Mouse (Mus musculus) midbrain, embryonic 15.5 days (tissue): ENCODE results near the gene Irx5. TPM values are rescaled to one million over a fixed set of nuclear protein-coding genes. Genes with fewer than 3 reads are reported as not detected.

Experiments
- ATAC-seq: fragments of 200-750 bp; cut with Nextera tagmentation; replicated peaks from 2 replicates; pipeline ENCODE4 v1.8.0; 2017; ENCODE audit warnings: moderate TSS enrichment
- H3K27ac ChIP-seq: fragments of 300-500 bp; sonication (generic); 2 replicates; pipeline ENCODE4 v1.5.1; 2015; ENCODE audit warnings: mild to moderate bottlenecking, inconsistent platforms
- H3K27me3 ChIP-seq: fragments of 300-500 bp; sonication (generic); replicated peaks from 2 replicates; pipeline ENCODE4 v1.6.1; 2015; ENCODE audit warnings: inconsistent platforms
- H3K36me3 ChIP-seq: fragments of 300-500 bp; sonication (generic); replicated peaks from 2 replicates; pipeline ENCODE4 v1.6.1; 2015; ENCODE audit warnings: inconsistent platforms
- H3K4me1 ChIP-seq: fragments of 300-500 bp; sonication (generic); 2 replicates; pipeline ENCODE4 v1.6.1; 2015; ENCODE audit warnings: inconsistent platforms
- H3K4me2 ChIP-seq: fragments of 300-500 bp; sonication (generic); 2 replicates; pipeline ENCODE4 v1.6.1; 2015; ENCODE audit warnings: inconsistent platforms, mild to moderate bottlenecking, moderate library complexity
- H3K4me3 ChIP-seq: fragments of 300-500 bp; sonication (generic); 2 replicates; pipeline ENCODE4 v1.5.1; 2015; ENCODE audit warnings: mild to moderate bottlenecking, inconsistent platforms
- H3K9ac ChIP-seq: fragments of 300-500 bp; sonication (generic); 2 replicates; pipeline ENCODE4 v1.6.1; 2015; ENCODE audit warnings: mild to moderate bottlenecking, inconsistent platforms
- H3K9me3 ChIP-seq: fragments of 300-500 bp; sonication (generic); 2 replicates; pipeline ENCODE4 v1.6.1; 2016; ENCODE audit warnings: inconsistent platforms
- WGBS: fragments of 180-500 bp; shearing (Covaris S2); methylation state at CpG from one replicate; pipeline ENCODE4 v1.1.7; 2015; ENCODE audit warnings: mixed read lengths; 5-methylcytosine and 5-hydroxymethylcytosine counted together
- polyA plus RNA-seq: library from polyadenylated mRNA; unstranded; fragments of >200 nt; fragmentation: Nextera tagmentation; extraction: Ambion mirVana; gene quantifications from 2 replicates; pipeline ENCODE4 v1.2.1, GENCODE M21; 2015

Irx5 gene
- polyA plus RNA-seq, 1 experiment from 2014 or later, result 24.3 TPM

DNA sequence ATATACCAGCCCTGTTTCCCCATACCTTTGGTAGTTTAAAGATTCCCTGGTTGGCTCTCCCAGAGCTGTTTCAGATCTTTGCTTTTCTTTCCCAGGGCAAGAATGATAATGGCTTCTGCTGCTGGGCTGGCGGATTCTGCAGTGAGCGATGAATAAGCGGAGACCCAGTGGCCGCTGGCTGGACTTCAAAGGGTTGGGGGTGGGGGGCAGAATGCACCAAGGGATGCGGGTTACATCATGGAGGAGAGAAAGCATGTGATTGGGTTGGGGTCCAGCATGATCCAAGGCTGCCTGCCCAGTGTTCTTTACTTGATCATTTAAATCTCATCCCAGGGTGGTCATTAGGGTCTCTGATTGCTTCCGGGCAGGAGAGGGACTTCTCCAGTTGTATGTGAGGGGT lies 56.2 kb downstream of the Irx5 start:
- H3K36me3 ChIP-seq, result no peaks in the 10 kb centered on the region
- H3K9me3 ChIP-seq, result no peaks in the 10 kb centered on the region
- H3K27ac ChIP-seq, result no peak overlapping the region
- no peak overlapping the region for H3K4me2 ChIP-seq
- H3K27me3 ChIP-seq, result no peaks in the 10 kb centered on the region; the same call in 1 of the 2 replicates
- H3K4me1 ChIP-seq, result peaks cover 7% of the 10 kb centered on the region; the same call in 1 of the 2 replicates
- 52% methylated on average over 6 of the region's 6 CpGs for WGBS
- no peak overlapping the region for H3K4me3 ChIP-seq
- ATAC-seq, result no peak
- no peak overlapping the region for H3K9ac ChIP-seq

DNA sequence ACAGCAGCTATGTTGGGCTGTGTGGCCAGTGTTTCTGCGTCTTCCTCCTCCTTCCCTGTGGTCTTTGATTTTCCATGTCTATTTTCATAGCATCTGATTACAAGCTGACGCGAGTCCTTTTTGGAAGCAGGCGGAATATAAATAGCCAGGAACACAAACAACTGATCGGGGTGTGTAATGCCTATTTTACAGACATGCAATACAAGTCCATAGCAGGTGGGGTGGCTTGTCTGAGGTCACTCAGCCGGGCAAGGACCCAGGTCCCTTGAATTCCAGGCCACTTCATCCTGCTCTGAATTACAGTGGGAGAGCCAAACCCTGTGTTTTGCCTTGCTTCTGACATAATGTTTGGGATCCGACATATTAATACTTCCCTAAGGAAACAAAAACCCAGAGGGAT lies 63.2 kb downstream of the Irx5 start:
- Histone ChIP-seq H3K9me3 (no peaks in the 10 kb centered on the region), H3K36me3 (no peaks in the 10 kb centered on the region), H3K4me1 (peaks cover 4% of the 10 kb centered on the region; the same call in 1 of the 2 replicates), H3K9ac (no peak overlapping the region), H3K4me3 (no peak overlapping the region), H3K27ac (no peak overlapping the region), H3K27me3 (no peaks in the 10 kb centered on the region; the same call in 1 of the 2 replicates), H3K4me2 (no peak overlapping the region)
- 83% methylated on average over 7 of the region's 7 CpGs for WGBS
- no peak for ATAC-seq
